Mouse (Mus musculus): Measurements from ENCODE around the gene Sorcs2.
A peak's percentile ranks its signal among the peaks of the same experiment; 100 is the strongest.

Sorcs2 gene

GRCm38 (mm10) chr5:36228405-36229370, 169.3 kb downstream of the Sorcs2 start:
- DNase-seq (ENCODE audit: low read depth, low spot score), result no peak

- DNase-seq (ENCODE audit: low read depth, low spot score), result no peak
These were observed 171.6 kb downstream of the Sorcs2 start for GRCm38 (mm10) chr5:36226296-36226695.

GRCm38 (mm10) chr5:36225855-36226254, 172.1 kb downstream of the Sorcs2 start:
- DNase-seq (ENCODE audit: low read depth, low spot score), result no peak

GRCm38 (mm10) chr5:36223787-36224186, 174.2 kb downstream of the Sorcs2 start:
- DNase-seq (ENCODE audit: low read depth, low spot score), result peak; percentile 16

- DNase-seq (ENCODE audit: low read depth, low spot score), result no peak
These were observed 177.3 kb downstream of the Sorcs2 start for GRCm38 (mm10) chr5:36220626-36221025.

- no peak for DNase-seq (ENCODE audit: low read depth, low spot score)
These were observed 177.8 kb downstream of the Sorcs2 start for GRCm38 (mm10) chr5:36220105-36220504.

- no peak for DNase-seq (ENCODE audit: low read depth, low spot score)
These were observed 184.6 kb downstream of the Sorcs2 start for GRCm38 (mm10) chr5:36213310-36213709.

- no peak for DNase-seq (ENCODE audit: low read depth, low spot score)
These were observed 189.1 kb downstream of the Sorcs2 start for GRCm38 (mm10) chr5:36208803-36209202.

- DNase-seq (ENCODE audit: low read depth, low spot score), result no peak
These were observed 192.5 kb downstream of the Sorcs2 start for GRCm38 (mm10) chr5:36205397-36205796.

GRCm38 (mm10) chr5:36203916-36204315, 194.0 kb downstream of the Sorcs2 start, which contains the start of gene Psapl1:
Psapl1 (plus strand) TSS chr5:36204021.
- no peak for DNase-seq (ENCODE audit: low read depth, low spot score)

GRCm38 (mm10) chr5:36203421-36203820, 194.5 kb downstream of the Sorcs2 start:
- no peak for DNase-seq (ENCODE audit: low read depth, low spot score)

- DNase-seq (ENCODE audit: low read depth, low spot score), result no peak
These were observed 195.2 kb downstream of the Sorcs2 start for GRCm38 (mm10) chr5:36202781-36203180.

- DNase-seq (ENCODE audit: low read depth, low spot score), result no peak
These were observed 198.4 kb downstream of the Sorcs2 start for GRCm38 (mm10) chr5:36199519-36199918.

GRCm38 (mm10) chr5:36195436-36195835, 202.5 kb downstream of the Sorcs2 start:
- DNase-seq (ENCODE audit: low read depth, low spot score), result no peak

GRCm38 (mm10) chr5:36194631-36195030, 203.3 kb downstream of the Sorcs2 start:
- no peak for DNase-seq (ENCODE audit: low read depth, low spot score)

GRCm38 (mm10) chr5:36192677-36193076, 205.3 kb downstream of the Sorcs2 start:
- DNase-seq (ENCODE audit: low read depth, low spot score), result no peak

GRCm38 (mm10) chr5:36191876-36192275, 206.1 kb downstream of the Sorcs2 start:
- DNase-seq (ENCODE audit: low read depth, low spot score), result no peak

GRCm38 (mm10) chr5:36191285-36191684, 206.7 kb downstream of the Sorcs2 start:
- no peak for DNase-seq (ENCODE audit: low read depth, low spot score)

- DNase-seq (ENCODE audit: low read depth, low spot score), result no peak
These were observed 209.6 kb downstream of the Sorcs2 start for GRCm38 (mm10) chr5:36188310-36188709.

GRCm38 (mm10) chr5:36186294-36187053, 211.5 kb downstream of the Sorcs2 start:
- DNase-seq (ENCODE audit: low read depth, low spot score), result no peak

- DNase-seq (ENCODE audit: low read depth, low spot score), result no peak
These were observed 215.6 kb downstream of the Sorcs2 start for GRCm38 (mm10) chr5:36182326-36182725.

- DNase-seq (ENCODE audit: low read depth, low spot score), result no peak
These were observed 218.2 kb downstream of the Sorcs2 start for GRCm38 (mm10) chr5:36179708-36180107.

Data from ES-CJ7 (cell line).